Mouse (Mus musculus) mammary gland, adult 2 months (tissue): ENCODE measurements around the gene Ky. TPM values are rescaled to one million over a fixed set of nuclear protein-coding genes. Genes with fewer than 3 reads are reported as not detected.

Experiments
- polyA plus RNA-seq: library from polyadenylated mRNA; depleted of rRNA; stranded (reverse); fragments of >200 nt; gene quantifications from 2 replicates; pipeline ENCODE4 v1.2.3, GENCODE M21; 2012; ENCODE audit warnings: low replicate concordance; rRNA removed

Ky gene
- 0.13 and 27.0 TPM in 2 replicates for polyA plus RNA-seq

DNA sequence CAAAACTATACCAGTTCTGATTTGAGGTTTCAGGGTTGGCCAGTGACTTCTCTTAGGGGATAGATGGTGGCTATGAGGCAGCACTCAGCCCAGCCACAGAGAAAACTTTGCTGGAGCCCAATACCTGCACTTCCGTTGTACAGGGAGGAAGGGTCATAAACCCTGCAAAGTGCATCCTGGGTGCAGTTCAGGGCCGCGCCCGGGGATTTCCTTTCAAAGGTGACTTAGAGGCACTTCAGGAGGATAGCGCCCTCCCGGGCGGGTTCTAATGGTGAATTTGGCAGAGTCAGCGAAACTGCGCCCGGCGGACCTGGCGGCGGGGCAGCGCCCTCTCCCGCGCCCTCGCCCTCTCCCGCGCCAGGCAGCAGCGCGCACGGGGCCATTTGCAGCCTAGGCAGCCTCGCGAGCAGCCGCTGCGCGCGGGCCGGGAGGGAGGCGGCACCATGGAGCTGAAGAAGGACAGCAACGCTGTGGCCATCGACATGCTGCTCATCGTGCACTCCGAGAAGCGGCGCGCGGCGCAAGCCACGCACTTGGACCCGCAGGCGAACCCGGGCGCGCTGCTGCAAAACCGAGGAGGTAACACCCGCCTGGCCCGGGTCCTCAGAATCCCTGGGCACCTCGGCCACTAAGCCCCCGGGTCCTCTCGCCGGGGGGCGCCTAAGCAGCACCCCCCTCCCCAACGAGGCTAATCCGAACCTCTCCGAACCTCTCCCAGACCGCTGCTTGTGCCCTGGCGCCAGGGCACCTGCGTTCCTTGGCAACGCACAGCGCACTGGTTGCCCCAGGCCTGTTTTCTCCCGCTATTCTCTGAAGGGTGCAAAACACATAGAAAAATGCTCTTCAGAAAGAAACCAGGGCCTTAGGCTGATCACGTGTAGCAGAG is at the start of gene Ky:
Ky (plus strand) TSS at position 51 of the 886 bp plus-strand sequence.

Other genes with a start within 250 kb of the Ky start
- gene Ephb1, start 151.1 kb upstream of the Ky start, polyA plus RNA-seq, result 1.3 and 1.5 TPM in 2 replicates
- gene Anapc13, start 120.5 kb downstream of the Ky start, polyA plus RNA-seq, result 36.5 and 39.7 TPM in 2 replicates
- 2.7 and 4.2 TPM in 2 replicates for gene Cep63, start 120.8 kb downstream of the Ky start, polyA plus RNA-seq
- gene Amotl2, start 210.9 kb downstream of the Ky start, polyA plus RNA-seq, result 47.3 and 58.9 TPM in 2 replicates